Mouse (Mus musculus) limb, embryonic 14.5 days (tissue): ENCODE results near the gene Snx15. TPM values are rescaled to one million over a fixed set of nuclear protein-coding genes. Genes with fewer than 3 reads are reported as not detected.
A peak's percentile ranks its signal among the peaks of the same experiment; 100 is the strongest.

Experiments used
- ATAC-seq: fragments of 200-750 bp; cut with Nextera tagmentation; 2 replicates; pipeline ENCODE4 v1.8.0; 2017; ENCODE audit warnings: low read depth, moderate number of reproducible peaks, moderate TSS enrichment; ENCODE audit not compliant: low FRiP score
- DNase-seq: peaks from one replicate; pipeline ENCODE4 v3.0.0-alpha.2; 2015; ENCODE audit warnings: low spot score
- H3K27ac ChIP-seq: fragments of 300-500 bp; sonication (generic); replicated peaks from 2 replicates; pipeline ENCODE4 v1.5.1; 2014; ENCODE audit warnings: low read depth, mild to moderate bottlenecking, low read length, moderate library complexity, mixed read lengths
- H3K27me3 ChIP-seq: fragments of 300-500 bp; sonication (generic); 2 replicates; pipeline ENCODE4 v1.6.1; 2014; ENCODE audit warnings: low read length, mixed read lengths; ENCODE audit not compliant: control insufficient read depth, insufficient read depth
- H3K36me3 ChIP-seq: fragments of 300-500 bp; sonication (generic); 2 replicates; pipeline ENCODE4 v1.6.1; 2014; ENCODE audit warnings: mild to moderate bottlenecking, low read length, moderate library complexity, mixed read lengths; ENCODE audit not compliant: control insufficient read depth, insufficient read depth
- H3K4me1 ChIP-seq: fragments of 300-500 bp; sonication (generic); 2 replicates; pipeline ENCODE4 v1.6.1; 2014; ENCODE audit warnings: antibody characterized with exemption, low read length, mixed read lengths; ENCODE audit not compliant: control insufficient read depth, insufficient read depth
- H3K4me2 ChIP-seq: fragments of 300-500 bp; sonication (generic); replicated peaks from 2 replicates; pipeline ENCODE4 v1.6.1; 2014; ENCODE audit warnings: low read depth, mild to moderate bottlenecking, low read length, moderate library complexity; ENCODE audit not compliant: severe bottlenecking
- H3K4me3 ChIP-seq: fragments of 300-500 bp; sonication (generic); replicated peaks from 2 replicates; pipeline ENCODE4 v1.5.1; 2014; ENCODE audit warnings: low read length
- H3K9ac ChIP-seq: fragments of 300-500 bp; sonication (generic); 2 replicates; pipeline ENCODE4 v1.6.1; 2014; ENCODE audit warnings: mild to moderate bottlenecking, low read depth, low read length, moderate library complexity; ENCODE audit not compliant: severe bottlenecking
- H3K9me3 ChIP-seq: fragments of 300-500 bp; sonication (generic); 2 replicates; pipeline ENCODE4 v1.6.1; 2016; ENCODE audit warnings: low read length; ENCODE audit not compliant: control insufficient read depth
- POLR2A ChIP-seq: fragments of 200-500 bp; IDR thresholded peaks from 2 replicates; pipeline ENCODE4 v1.8.0; 2012; ENCODE audit warnings: inconsistent platforms, mild to moderate bottlenecking, moderate library complexity, borderline replicate concordance; ENCODE audit not compliant: insufficient read depth, insufficient read length; ENCODE audit errors: extremely low read depth
- WGBS: fragments of 180-500 bp; shearing (Covaris S2); extraction: QIAGEN DNeasy Blood & Tissue Kit; methylation state at CpG from one replicate; pipeline ENCODE4 v1.1.7; 2014; 5-methylcytosine and 5-hydroxymethylcytosine counted together
- polyA plus RNA-seq, 2 experiments: library from polyadenylated mRNA; depleted of rRNA in 1 of 2; stranded (reverse) in 1 of 2; unstranded in 1 of 2; fragments of >200 nt; fragmentation: Nextera tagmentation in 1 of 2; extraction: Ambion mirVana in 1 of 2; gene quantifications; 2 replicates each; pipeline versions ENCODE4 v1.2.1 to v1.2.3; 2012 to 2014

Snx15 gene
- polyA plus RNA-seq, 2 experiments: 30.2 to 36.4 TPM

DNA sequence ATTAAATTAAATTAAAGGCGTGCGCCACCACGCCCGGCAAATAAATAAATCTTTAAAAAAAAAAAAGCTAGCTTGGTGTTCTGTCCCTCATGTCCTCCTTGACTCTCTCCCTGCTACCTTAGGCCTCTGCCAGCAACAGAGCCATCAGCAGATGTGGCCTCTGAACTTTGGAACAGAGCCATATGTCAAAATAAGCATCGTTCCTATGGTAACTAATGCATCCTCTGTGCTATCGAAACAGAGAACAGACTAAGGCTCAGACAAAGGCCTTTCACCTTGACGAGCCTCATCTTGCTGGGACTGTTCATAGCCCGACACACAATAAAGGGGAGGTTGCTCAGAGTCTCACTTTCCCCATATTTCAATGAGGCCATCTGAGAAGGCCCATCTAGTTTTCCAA lies 4.8 kb downstream of the Snx15 start:
- H3K27me3 ChIP-seq: no peaks in the 10 kb centered on the region
- no peaks in the 10 kb centered on the region for H3K9me3 ChIP-seq
- 68% methylated on average over 8 of the region's 8 CpGs for WGBS
- TF ChIP-seq POLR2A: no peak
- peaks cover 6% of the 10 kb centered on the region for H3K4me1 ChIP-seq
- H3K9ac ChIP-seq: no peak overlapping the region
- no peak overlapping the region for H3K4me3 ChIP-seq
- DNase-seq (no peak), ATAC-seq (no peak)
- H3K4me2 ChIP-seq: no peak overlapping the region
- H3K36me3 ChIP-seq: peaks cover 14% of the 10 kb centered on the region
- H3K27ac ChIP-seq: no peak overlapping the region

DNA sequence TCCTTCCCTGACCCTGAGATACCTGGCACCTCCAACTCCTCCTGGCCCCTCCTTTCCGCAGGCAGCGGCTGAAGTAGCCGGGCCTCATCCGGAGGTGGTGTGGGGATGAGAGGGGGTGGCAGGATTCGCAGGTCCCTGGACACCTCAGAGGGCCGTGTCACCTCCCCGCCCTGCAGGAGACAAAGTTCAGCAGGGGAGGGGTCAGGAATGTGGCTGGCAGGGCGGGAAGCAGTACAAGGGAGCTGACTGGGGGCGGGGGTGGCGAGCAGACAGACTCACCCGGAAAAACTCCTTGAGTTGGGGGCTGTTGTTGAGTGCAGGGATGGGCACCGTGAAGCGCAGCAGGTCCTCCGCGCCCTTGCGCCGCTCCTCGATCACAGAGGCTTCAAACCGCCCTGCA lies 6.3 kb downstream of the Snx15 start:
- Histone ChIP-seq H3K27ac (no peak overlapping the region), H3K9ac (no peak overlapping the region), H3K4me1 (peaks cover 9% of the 10 kb centered on the region), H3K9me3 (no peaks in the 10 kb centered on the region), H3K4me2 (no peak overlapping the region), H3K36me3 (peaks cover 14% of the 10 kb centered on the region), H3K27me3 (no peaks in the 10 kb centered on the region), H3K4me3 (no peak overlapping the region)
- TF ChIP-seq POLR2A: no peak
- WGBS: 19% methylated on average over 10 of the region's 19 CpGs
- DNase-seq (no peak), ATAC-seq (no peak)

- no peaks in the 10 kb centered on the region for H3K27me3 ChIP-seq
- H3K9me3 ChIP-seq: no peaks in the 10 kb centered on the region
- peak overlapping the region; percentile 83 for H3K4me2 ChIP-seq
- H3K27ac ChIP-seq: peak overlapping the region; percentile 93
- WGBS: 3% methylated on average over 8 of the region's 8 CpGs
- peak overlapping the region; percentile 88 for H3K4me3 ChIP-seq
- no peak for ATAC-seq
- H3K36me3 ChIP-seq: peaks cover 33% of the 10 kb centered on the region
- peak overlapping the region; percentile 79 for H3K9ac ChIP-seq
- no peak for DNase-seq
- peaks cover 10% of the 10 kb centered on the region for H3K4me1 ChIP-seq
- TF ChIP-seq POLR2A: no peak
Measured at GRCm38 (mm10) chr19:6118677-6119185, 9.4 kb downstream of the Snx15 start.

GRCm38 (mm10) chr19:6117986-6118676 lies 10.0 kb downstream of the Snx15 start, which contains the start of gene Sac3d1:
Gene Sac3d1, minus strand, starts transcription at chr19:6118650.
- Histone ChIP-seq H3K9ac (peak within 1 kb of the TSS; percentile 79), H3K27me3 (no peaks in the 10 kb centered on the region), H3K4me1 (peaks cover 10% of the 10 kb centered on the region), H3K4me2 (peak within 1 kb of the TSS; percentile 83), H3K4me3 (peak within 1 kb of the TSS; percentile 88), H3K9me3 (no peaks in the 10 kb centered on the region), H3K36me3 (peaks cover 31% of the 10 kb centered on the region), H3K27ac (peak within 1 kb of the TSS; percentile 93)
- DNase-seq (peak; percentile 96), ATAC-seq (peak; percentile 90)
- under 1% methylated on average over 67 of the region's 77 CpGs for WGBS
- TF ChIP-seq POLR2A: peak; percentile 81; the same call in 1 of the 2 replicates

- H3K27ac ChIP-seq: peak overlapping the region; percentile 93
- TF ChIP-seq POLR2A: no peak
- 6% methylated on average over 25 of the region's 32 CpGs for WGBS
- H3K4me2 ChIP-seq: peak overlapping the region; percentile 83
- peak overlapping the region; percentile 79 for H3K9ac ChIP-seq
- ATAC-seq (no peak), DNase-seq (peak; percentile 14)
- peaks cover 10% of the 10 kb centered on the region for H3K4me1 ChIP-seq
- H3K4me3 ChIP-seq: peak overlapping the region; percentile 88
- H3K9me3 ChIP-seq: no peaks in the 10 kb centered on the region
- H3K27me3 ChIP-seq: no peaks in the 10 kb centered on the region
- peaks cover 31% of the 10 kb centered on the region for H3K36me3 ChIP-seq
Measured at GRCm38 (mm10) chr19:6117346-6117985, 10.6 kb downstream of the Snx15 start.
